Mouse (Mus musculus) WW6 (cell line): ENCODE results near the gene Agt.

Experiments used
- DNase-seq: peaks from one replicate; pipeline ENCODE4 v3.0.0-alpha.2; 2013; ENCODE audit warnings: low read depth, low spot score

The Agt gene

GRCm38 (mm10) chr8:124569593-124569992 lies at the start of gene Agt:
Gene Agt (minus strand): TSS chr8:124569706.
- no peak for DNase-seq

- DNase-seq = no peak
Measured at GRCm38 (mm10) chr8:124618252-124618651, 48.7 kb upstream of the Agt start.

GRCm38 (mm10) chr8:124617266-124617869 lies 47.9 kb upstream of the Agt start:
- peak; percentile 58 for DNase-seq

- no peak for DNase-seq
Measured at GRCm38 (mm10) chr8:124614325-124614724, 44.8 kb upstream of the Agt start.

GRCm38 (mm10) chr8:124608972-124609353 lies 39.5 kb upstream of the Agt start:
- DNase-seq = no peak

- DNase-seq = peak; percentile 48
Measured at GRCm38 (mm10) chr8:124608239-124608971, 38.9 kb upstream of the Agt start.

GRCm38 (mm10) chr8:124604066-124604465 lies 34.6 kb upstream of the Agt start:
- no peak for DNase-seq

GRCm38 (mm10) chr8:124589393-124589792 lies 19.9 kb upstream of the Agt start:
- no peak for DNase-seq

- no peak for DNase-seq
Measured at GRCm38 (mm10) chr8:124586556-124586955, 17.1 kb upstream of the Agt start.

GRCm38 (mm10) chr8:124585718-124586425 lies 16.4 kb upstream of the Agt start:
- DNase-seq = no peak

- no peak for DNase-seq
Measured at GRCm38 (mm10) chr8:124576751-124577150, 7.2 kb upstream of the Agt start.

- no peak for DNase-seq
Measured at GRCm38 (mm10) chr8:124575811-124576210, 6.3 kb upstream of the Agt start, which contains the start of gene Capn9. Gene Capn9 (plus strand): TSS chr8:124576111.

GRCm38 (mm10) chr8:124573552-124574340 lies 4.2 kb upstream of the Agt start:
- DNase-seq = peak; percentile 83

- no peak for DNase-seq
Measured at GRCm38 (mm10) chr8:124572430-124572775, 2.9 kb upstream of the Agt start.

GRCm38 (mm10) chr8:124571732-124572429 lies 2.4 kb upstream of the Agt start:
- no peak for DNase-seq

GRCm38 (mm10) chr8:124569100-124569499 lies 406 bp downstream of the Agt start:
- no peak for DNase-seq

GRCm38 (mm10) chr8:124567584-124567983 lies 1.9 kb downstream of the Agt start:
- no peak for DNase-seq

GRCm38 (mm10) chr8:124567126-124567525 lies 2.4 kb downstream of the Agt start:
- no peak for DNase-seq

GRCm38 (mm10) chr8:124557476-124557875 lies 12.0 kb downstream of the Agt start:
- DNase-seq = no peak

GRCm38 (mm10) chr8:124556658-124557057 lies 12.8 kb downstream of the Agt start:
- no peak for DNase-seq

- DNase-seq = no peak
Measured at GRCm38 (mm10) chr8:124556164-124556563, 13.3 kb downstream of the Agt start.
